Mouse (Mus musculus) heart, embryonic 10.5 days (tissue): ENCODE data around the gene Alad. TPM values are rescaled to one million over a fixed set of nuclear protein-coding genes. Genes with fewer than 3 reads are reported as not detected.

Experiments used
- DNase-seq: peaks from one replicate; pipeline ENCODE4 v3.0.0-alpha.2; 2017; ENCODE audit warnings: low spot score
- H3K27ac ChIP-seq: fragments of 300-500 bp; sonication (generic); 2 replicates; pipeline ENCODE4 v1.5.1; 2016; ENCODE audit warnings: mild to moderate bottlenecking
- H3K27me3 ChIP-seq: fragments of 300-500 bp; sonication (generic); 2 replicates; pipeline ENCODE4 v1.6.1; 2016; ENCODE audit warnings: mild to moderate bottlenecking; ENCODE audit not compliant: poor library complexity, insufficient read depth, severe bottlenecking
- H3K36me3 ChIP-seq: fragments of 300-500 bp; sonication (generic); 2 replicates; pipeline ENCODE4 v1.6.1; 2016; ENCODE audit warnings: mild to moderate bottlenecking, moderate library complexity
- H3K4me1 ChIP-seq: fragments of 300-500 bp; sonication (generic); 2 replicates; pipeline ENCODE4 v1.6.1; 2016; ENCODE audit warnings: mild to moderate bottlenecking
- H3K4me3 ChIP-seq: fragments of 300-500 bp; sonication (generic); 2 replicates; pipeline ENCODE4 v1.5.1; 2016; ENCODE audit warnings: mild to moderate bottlenecking, moderate library complexity
- H3K9me3 ChIP-seq: fragments of 300-500 bp; sonication (generic); 2 replicates; pipeline ENCODE4 v1.6.1; 2016; ENCODE audit warnings: mild to moderate bottlenecking, moderate library complexity
- WGBS: fragments of 180-500 bp; shearing (Covaris S2); methylation state at CpG from one replicate; pipeline ENCODE4 v1.1.7; 2016; 5-methylcytosine and 5-hydroxymethylcytosine counted together
- polyA plus RNA-seq: library from polyadenylated mRNA; unstranded; fragments of >200 nt; fragmentation: Nextera tagmentation; extraction: Ambion mirVana; gene quantifications from 2 replicates; pipeline ENCODE4 v1.2.1, GENCODE M21; 2016

The Alad gene
- polyA plus RNA-seq, 1 experiment from 2014 or later = 157 TPM

DNA sequence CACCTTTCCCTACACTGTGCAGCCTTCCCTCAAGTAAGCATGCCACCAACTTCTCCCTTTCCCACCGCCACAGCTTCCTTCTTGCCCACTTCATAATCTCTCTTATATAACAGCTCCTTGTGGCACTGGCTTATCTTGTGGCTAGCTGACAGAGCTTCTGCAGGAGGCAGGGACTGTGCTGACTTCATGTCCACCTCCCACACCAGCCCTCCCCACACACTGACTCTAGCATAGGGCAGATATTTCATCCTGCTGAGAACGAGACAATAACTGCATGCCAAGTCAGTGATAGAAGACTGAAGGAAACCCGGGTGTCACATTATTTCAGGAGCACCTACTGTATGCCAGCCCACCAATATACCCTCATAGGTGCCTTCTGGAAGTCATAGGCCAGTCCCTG is 4.2 kb downstream of the Alad start:
- H3K9me3 ChIP-seq = no peaks in the 10 kb centered on the region
- peaks cover 40% of the 10 kb centered on the region for H3K36me3 ChIP-seq
- WGBS = 59% methylated on average over 3 of the region's 3 CpGs
- no peaks in the 10 kb centered on the region for H3K27me3 ChIP-seq
- H3K4me3 ChIP-seq = peak overlapping the region; percentile 71
- H3K4me1 ChIP-seq = peaks cover 40% of the 10 kb centered on the region
- DNase-seq = no peak
- H3K27ac ChIP-seq = peak overlapping the region; percentile 84

DNA sequence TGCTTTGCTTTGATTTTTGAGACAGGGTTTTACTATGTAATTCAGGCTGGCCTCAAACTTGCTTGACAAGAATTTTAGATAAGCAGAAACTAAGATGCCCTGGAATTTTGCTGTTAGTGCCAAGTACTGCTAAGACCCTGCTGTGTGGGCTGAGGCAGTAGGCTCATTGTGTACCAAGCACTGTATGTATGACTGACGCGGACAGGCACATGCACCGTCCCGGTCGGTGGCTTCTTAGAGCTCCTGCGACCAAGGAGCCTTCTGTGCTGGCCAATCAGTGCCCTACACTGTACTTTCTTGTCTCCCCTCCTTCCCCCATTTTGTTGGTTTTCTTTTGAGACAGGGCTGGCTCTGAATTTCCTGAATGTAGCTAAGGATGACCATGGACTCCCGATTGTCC is 4.7 kb downstream of the Alad start:
- H3K4me3 ChIP-seq = peak overlapping the region; percentile 71

DNA sequence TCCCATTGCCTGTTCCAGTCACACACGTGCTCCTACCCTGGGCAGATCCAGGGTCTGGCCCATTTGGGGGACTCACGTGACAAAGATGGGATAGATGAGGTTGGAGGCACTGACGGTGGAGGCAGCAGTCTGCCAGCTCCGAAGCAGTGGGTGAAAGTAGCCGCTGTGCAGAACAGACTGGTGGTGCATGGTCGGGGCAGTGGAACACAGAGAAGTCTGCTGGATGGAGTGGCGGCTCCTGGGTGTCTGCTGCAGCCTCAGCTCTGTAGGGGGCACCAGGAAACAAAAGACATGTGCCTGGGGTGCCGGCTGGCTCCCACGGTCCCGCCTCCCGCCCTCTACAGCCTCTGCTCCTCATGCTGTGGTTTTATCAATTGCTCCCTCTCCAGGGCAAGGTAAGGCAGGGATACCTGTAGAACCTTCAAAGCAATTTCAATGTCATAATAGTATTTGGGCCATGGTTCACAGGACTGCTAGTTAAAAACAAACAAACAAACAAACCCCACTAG is 5.7 kb downstream of the Alad start:
- Histone ChIP-seq H3K27me3 (no peaks in the 10 kb centered on the region), H3K4me3 (0 out of 2 replicates have a peak overlapping the region, but pooled peaks have one; percentile 7), H3K36me3 (peaks cover 55% of the 10 kb centered on the region), H3K4me1 (peaks cover 38% of the 10 kb centered on the region), H3K9me3 (no peaks in the 10 kb centered on the region), H3K27ac (0 out of 2 replicates have a peak overlapping the region, but pooled peaks have one; percentile 33)
- WGBS = 42% methylated on average over 11 of the region's 11 CpGs
- DNase-seq = no peak

More for the DNA sequence above, 4.7 kb downstream of the Alad start:
- 82% methylated on average over 7 of the region's 7 CpGs for WGBS
- DNase-seq = no peak
- Histone ChIP-seq H3K4me1 (peaks cover 39% of the 10 kb centered on the region), H3K9me3 (no peaks in the 10 kb centered on the region), H3K27me3 (no peaks in the 10 kb centered on the region), H3K27ac (peak overlapping the region; percentile 84), H3K36me3 (peaks cover 45% of the 10 kb centered on the region)

DNA sequence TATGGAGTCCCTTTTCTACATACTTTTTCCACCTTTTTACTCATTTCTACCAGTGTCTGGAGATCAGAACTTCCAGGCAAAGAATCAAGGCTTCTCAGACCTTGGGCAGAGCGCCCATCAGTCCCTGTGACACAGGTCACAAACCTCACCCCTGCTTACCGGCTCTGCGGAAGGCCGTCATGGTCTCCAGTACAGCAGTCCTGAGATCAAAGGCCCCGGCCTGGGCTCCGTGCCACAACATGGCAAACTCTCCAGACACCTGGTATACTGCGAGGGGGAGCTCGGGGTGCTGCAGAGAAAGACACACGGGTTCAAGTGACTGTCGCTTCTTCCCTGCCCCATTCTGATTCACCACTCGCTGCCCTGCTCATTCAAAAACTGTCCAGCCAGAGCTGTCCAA is 9.8 kb downstream of the Alad start:
- Histone ChIP-seq H3K4me3 (no peak overlapping the region), H3K27me3 (no peaks in the 10 kb centered on the region), H3K9me3 (no peaks in the 10 kb centered on the region), H3K4me1 (peaks cover 5% of the 10 kb centered on the region; the same call in 1 of the 2 replicates), H3K27ac (no peak overlapping the region), H3K36me3 (peaks cover 68% of the 10 kb centered on the region)
- 91% methylated on average over 11 of the region's 11 CpGs for WGBS
- no peak for DNase-seq

DNA sequence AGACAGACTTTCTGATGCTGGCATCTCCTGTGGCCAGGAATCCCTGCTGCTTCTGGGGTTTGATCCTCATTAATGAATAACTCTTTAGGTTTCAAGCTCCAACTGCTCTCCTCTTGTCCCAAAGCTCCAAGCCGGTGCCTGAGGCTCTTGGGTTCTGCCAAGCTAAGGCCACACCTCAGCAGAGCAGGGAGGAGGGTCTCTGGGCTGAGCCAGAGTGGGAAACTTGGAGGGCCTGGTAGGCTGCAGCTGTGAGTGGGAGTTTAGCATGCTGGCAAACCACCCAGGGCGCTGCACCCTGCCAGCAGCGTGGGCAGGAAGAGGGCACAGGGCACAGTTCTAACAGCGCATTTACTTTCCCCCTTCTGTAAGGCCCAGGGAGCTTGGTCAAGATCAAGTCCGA is 10.9 kb downstream of the Alad start:
- Histone ChIP-seq H3K4me3 (no peak overlapping the region), H3K9me3 (no peaks in the 10 kb centered on the region), H3K27ac (no peak overlapping the region), H3K27me3 (no peaks in the 10 kb centered on the region), H3K36me3 (peaks cover 64% of the 10 kb centered on the region), H3K4me1 (peaks cover 1% of the 10 kb centered on the region; the same call in 1 of the 2 replicates)
- no peak for DNase-seq
- WGBS = 85% methylated on average over 5 of the region's 5 CpGs

DNA sequence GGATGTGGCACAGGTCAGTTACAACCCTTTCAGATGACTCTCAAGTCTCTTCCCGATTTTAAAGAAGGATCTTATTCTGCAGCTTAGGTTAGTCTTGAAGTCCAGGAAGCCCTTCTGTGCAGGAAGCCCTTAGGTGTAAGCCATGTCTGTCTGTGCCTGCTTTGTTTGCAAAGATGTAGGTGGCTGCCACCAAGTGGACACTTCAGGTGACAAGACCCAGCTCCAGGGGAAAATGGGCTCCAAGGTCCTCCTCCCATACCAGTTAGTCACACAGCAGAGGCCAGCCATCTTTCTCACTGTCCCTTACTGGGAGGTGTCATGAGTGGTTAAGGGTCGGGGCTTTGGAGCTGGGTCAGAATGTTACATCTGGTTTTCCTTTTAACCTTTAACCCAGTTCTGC is 12.9 kb downstream of the Alad start:
- Histone ChIP-seq H3K27ac (no peak overlapping the region), H3K4me1 (peaks cover 9% of the 10 kb centered on the region; the same call in 1 of the 2 replicates), H3K9me3 (no peaks in the 10 kb centered on the region), H3K36me3 (peaks cover 44% of the 10 kb centered on the region), H3K4me3 (no peak overlapping the region), H3K27me3 (no peaks in the 10 kb centered on the region)
- DNase-seq = peak; percentile 87
- WGBS = 56% methylated on average over 2 of the region's 2 CpGs

DNA sequence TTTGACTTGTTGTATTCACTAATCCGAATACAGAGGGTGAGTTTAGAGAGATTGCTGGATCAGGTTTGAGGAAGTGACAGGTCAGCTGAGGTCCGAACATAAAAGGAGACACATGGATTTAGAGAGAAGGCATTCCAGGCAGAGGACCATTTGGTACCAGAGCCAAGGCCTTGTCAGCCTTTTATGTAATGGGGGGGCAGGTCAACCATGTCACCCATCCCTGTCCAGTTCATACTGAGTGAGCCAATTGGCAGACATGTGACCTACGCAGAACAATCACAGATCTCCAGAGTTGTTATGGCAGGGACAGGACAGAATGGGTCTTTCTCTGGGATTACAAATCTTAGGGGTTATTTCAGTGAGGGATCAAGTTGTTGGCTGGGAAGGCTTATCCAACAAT is 13.7 kb downstream of the Alad start:
- Histone ChIP-seq H3K9me3 (no peaks in the 10 kb centered on the region), H3K27ac (no peak overlapping the region), H3K4me3 (no peak overlapping the region), H3K36me3 (peaks cover 36% of the 10 kb centered on the region), H3K4me1 (peaks cover 9% of the 10 kb centered on the region), H3K27me3 (no peaks in the 10 kb centered on the region)
- WGBS = 78% methylated on average over 3 of the region's 3 CpGs
- no peak for DNase-seq

DNA sequence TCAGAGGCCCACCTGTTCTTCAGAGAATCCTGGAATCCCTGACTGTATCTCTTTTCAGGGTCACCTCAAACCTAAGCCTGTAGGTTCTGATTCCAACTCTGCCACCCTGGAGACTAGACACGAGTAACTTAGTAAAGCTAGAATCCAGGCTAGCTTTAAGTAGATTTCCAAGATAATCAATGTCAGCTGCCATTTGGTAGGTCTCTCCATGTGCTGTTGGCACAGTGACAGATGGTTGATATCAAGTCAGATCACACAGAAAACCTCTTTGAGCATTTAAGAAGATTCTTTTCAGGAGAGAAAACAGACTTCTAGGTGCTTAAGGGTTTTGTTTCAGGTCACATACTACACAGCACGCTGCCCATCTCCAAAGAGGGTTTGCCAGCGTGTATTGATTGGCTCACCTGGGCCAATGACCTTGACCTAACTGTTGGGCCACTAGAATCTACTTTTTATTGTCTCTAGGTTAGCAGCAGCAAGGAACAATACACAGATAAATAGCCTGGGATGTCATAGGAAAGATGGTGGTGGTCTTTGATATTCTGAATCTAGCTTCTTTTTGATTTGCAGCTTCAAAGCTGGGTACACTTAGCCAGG is 16.2 kb downstream of the Alad start, which contains the start of gene Hdhd3:
TSS of gene Hdhd3 (minus strand) at position 94 of the 597 bp plus-strand sequence.
- Histone ChIP-seq H3K4me1 (peaks cover 9% of the 10 kb centered on the region), H3K27ac (peak within 1 kb of the TSS; percentile 92), H3K4me3 (peak within 1 kb of the TSS; percentile 69), H3K27me3 (no peaks in the 10 kb centered on the region), H3K9me3 (no peaks in the 10 kb centered on the region), H3K36me3 (peaks cover 25% of the 10 kb centered on the region)
- no peak for DNase-seq
- 75% methylated on average over 3 of the region's 3 CpGs for WGBS

DNA sequence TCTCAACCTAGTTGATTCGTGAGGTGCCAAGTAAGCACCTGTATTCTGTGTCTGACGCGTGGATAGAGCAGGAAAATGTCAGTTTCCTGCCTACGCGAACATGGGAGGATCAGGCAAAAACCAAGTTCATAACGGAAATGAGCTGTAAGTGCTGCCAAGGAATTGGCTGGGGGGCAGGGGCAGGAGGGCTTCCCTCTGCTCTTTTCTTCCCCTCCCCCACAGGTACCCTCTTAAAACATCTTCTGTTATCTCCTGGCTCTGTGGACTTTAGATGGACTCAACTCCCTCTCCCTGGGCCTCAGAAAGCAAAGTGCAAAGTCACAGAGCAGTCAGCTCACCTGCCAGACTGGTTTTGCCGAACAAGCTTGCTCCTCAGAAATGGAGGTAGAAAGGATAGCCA is 16.7 kb downstream of the Alad start:
- no peak for DNase-seq
- peaks cover 22% of the 10 kb centered on the region for H3K36me3 ChIP-seq
- no peaks in the 10 kb centered on the region for H3K27me3 ChIP-seq
- H3K9me3 ChIP-seq = no peaks in the 10 kb centered on the region
- peaks cover 9% of the 10 kb centered on the region for H3K4me1 ChIP-seq
- whole genome bisulfite sequencing = 67% methylated on average over 7 of the region's 7 CpGs
- peak overlapping the region; percentile 69; the same call in 1 of the 2 replicates for H3K4me3 ChIP-seq
- H3K27ac ChIP-seq = peak overlapping the region; percentile 92

DNA sequence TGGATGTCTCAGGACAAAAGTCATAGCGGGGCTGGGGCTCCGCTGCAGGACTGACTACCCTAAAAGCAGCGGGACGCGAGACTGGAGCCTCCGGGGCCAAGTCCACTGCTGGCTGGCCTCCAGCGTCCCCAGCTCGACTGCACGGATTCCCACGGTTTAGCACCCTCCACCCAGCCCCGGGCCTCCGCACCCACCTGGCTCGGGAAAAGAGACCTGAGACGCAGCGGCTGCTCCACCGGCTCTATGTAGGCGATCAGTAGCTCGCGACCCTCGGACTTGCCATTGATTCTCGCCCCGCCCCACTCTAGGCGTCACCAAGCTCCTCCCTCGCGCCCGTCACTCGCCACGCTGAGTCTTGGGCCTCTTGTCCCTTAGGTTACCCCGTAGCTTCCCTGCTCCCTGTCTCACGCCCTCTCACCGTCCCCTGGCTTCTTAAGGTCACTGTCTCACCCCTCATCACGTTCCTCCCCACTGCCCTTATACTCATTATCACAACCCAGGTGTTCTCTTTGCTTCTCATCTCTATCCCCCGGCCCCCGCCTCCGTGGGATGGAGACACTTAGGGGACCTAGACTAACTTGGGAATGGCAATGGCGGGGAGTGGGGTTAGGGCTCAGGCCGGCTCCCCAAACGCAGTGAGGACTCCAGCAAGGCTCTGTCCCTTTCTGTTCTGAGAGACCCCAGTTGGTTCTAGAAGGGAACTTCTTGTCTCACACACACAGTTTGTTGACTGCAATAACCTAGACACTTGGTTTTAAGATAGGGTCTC is 17.6 kb downstream of the Alad start:
- peaks cover 20% of the 10 kb centered on the region for H3K36me3 ChIP-seq
- H3K27me3 ChIP-seq = no peaks in the 10 kb centered on the region
- peaks cover 9% of the 10 kb centered on the region for H3K4me1 ChIP-seq
- peak overlapping the region; percentile 92 for H3K27ac ChIP-seq
- DNase-seq = peak; percentile 97
- WGBS = 1% methylated on average over 38 of the region's 38 CpGs
- H3K9me3 ChIP-seq = no peaks in the 10 kb centered on the region
- H3K4me3 ChIP-seq = peak overlapping the region; percentile 69

DNA sequence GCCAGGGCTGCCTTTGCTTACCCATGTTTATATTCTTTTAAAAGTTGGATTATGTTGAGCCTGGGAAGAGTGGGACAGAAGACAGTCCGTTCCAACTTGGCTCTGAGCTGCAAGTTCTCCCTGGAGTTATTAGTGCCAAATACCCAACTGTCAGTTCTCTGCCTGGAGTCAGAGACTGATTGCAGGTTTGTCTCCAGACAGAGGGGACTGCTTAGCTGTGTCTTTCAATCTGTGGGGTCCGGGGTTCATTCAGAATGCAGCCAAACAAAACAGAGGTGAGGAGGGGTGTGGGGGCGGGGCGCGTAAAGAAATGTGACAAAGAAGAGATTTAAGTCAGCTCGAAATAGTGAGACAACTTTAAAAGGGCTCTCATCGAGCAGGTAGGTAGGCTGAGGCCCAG is 18.2 kb downstream of the Alad start:
- peak overlapping the region; percentile 92 for H3K27ac ChIP-seq
- H3K36me3 ChIP-seq = peaks cover 20% of the 10 kb centered on the region
- no peaks in the 10 kb centered on the region for H3K9me3 ChIP-seq
- H3K4me3 ChIP-seq = peak overlapping the region; percentile 69
- no peaks in the 10 kb centered on the region for H3K27me3 ChIP-seq
- H3K4me1 ChIP-seq = peaks cover 9% of the 10 kb centered on the region
- WGBS = 4% methylated on average over 7 of the region's 7 CpGs
- no peak for DNase-seq

DNA sequence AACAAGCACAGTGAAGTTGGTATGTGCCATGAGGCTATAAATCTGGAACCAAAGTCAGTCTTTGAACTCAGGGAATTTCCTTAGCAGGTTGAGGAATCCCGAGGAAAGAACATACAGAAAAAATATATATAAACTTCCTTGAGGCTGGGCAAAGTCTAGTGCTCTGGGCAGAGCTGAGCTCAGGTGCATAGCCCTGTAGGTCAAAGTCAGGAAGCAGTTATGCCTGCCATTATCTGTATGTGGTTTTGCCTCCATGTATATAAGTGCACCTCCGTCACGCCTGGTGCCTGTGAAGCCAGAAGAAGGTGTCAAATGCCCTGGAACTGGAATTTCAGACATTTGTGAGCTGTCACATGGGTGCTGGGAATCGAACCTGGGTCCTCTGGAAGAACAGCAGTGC is 18.9 kb downstream of the Alad start:
- H3K4me1 ChIP-seq = peaks cover 9% of the 10 kb centered on the region
- 83% methylated on average over 4 of the region's 4 CpGs for WGBS
- no peaks in the 10 kb centered on the region for H3K27me3 ChIP-seq
- H3K27ac ChIP-seq = no peak overlapping the region
- H3K36me3 ChIP-seq = peaks cover 20% of the 10 kb centered on the region
- no peaks in the 10 kb centered on the region for H3K9me3 ChIP-seq
- DNase-seq = no peak
- H3K4me3 ChIP-seq = no peak overlapping the region

DNA sequence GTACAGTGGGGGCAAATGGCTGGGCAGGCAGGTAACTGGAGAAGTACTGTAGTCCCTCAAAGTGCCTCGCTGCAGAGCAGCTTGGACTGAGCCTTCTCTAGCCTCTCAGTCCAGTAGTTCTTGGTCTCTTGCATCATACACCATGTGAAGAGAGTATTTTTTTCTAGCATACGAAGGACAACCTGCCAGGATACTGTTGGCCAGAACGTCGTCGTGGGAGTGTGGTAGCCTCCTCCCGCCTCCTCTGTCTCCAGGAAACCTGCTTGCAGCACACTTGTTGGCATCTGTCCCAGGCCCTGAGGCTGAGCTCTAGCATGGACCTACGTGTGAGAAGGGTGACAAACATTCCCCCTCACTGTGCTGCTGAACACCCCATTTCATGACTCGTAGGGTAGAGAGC is 22.9 kb downstream of the Alad start:
- H3K27me3 ChIP-seq = no peaks in the 10 kb centered on the region
- H3K4me3 ChIP-seq = no peak overlapping the region
- H3K9me3 ChIP-seq = no peaks in the 10 kb centered on the region
- peaks cover 5% of the 10 kb centered on the region; the same call in 1 of the 2 replicates for H3K4me1 ChIP-seq
- 76% methylated on average over 8 of the region's 8 CpGs for WGBS
- DNase-seq = no peak
- peaks cover 20% of the 10 kb centered on the region for H3K36me3 ChIP-seq
- H3K27ac ChIP-seq = no peak overlapping the region
